Mouse (Mus musculus) erythroblast, embryonic 14.5 days (primary cell): ENCODE data around the gene Slc1a3. TPM values are rescaled to one million over a fixed set of nuclear protein-coding genes. Genes with fewer than 3 reads are reported as not detected.

ENCODE experiments used
- H3K27me3 ChIP-seq: 2 replicates; pipeline ENCODE4 v1.6.1; 2012; ENCODE audit warnings: inconsistent platforms; ENCODE audit not compliant: control insufficient read depth
- H3K36me3 ChIP-seq: 2 replicates; pipeline ENCODE4 v1.6.1; 2012; ENCODE audit warnings: mild to moderate bottlenecking, inconsistent platforms; ENCODE audit not compliant: control insufficient read depth
- H3K4me1 ChIP-seq: 2 replicates; pipeline ENCODE4 v1.6.1; 2012; ENCODE audit warnings: inconsistent platforms; ENCODE audit not compliant: control insufficient read depth
- H3K4me3 ChIP-seq: replicated peaks from 2 replicates; pipeline ENCODE3; 2012; ENCODE audit warnings: moderate library complexity, mild to moderate bottlenecking, inconsistent platforms
- H3K9me3 ChIP-seq: 2 replicates; pipeline ENCODE4 v1.6.1; 2012; ENCODE audit warnings: low read length, inconsistent platforms, mixed read lengths; ENCODE audit not compliant: control insufficient read depth
- GATA1 ChIP-seq: IDR thresholded peaks from 2 replicates; pipeline ENCODE4 v1.6.1; 2012; ENCODE audit warnings: low read length, inconsistent platforms, mixed read lengths
- TAL1 ChIP-seq: IDR thresholded peaks from 3 replicates; pipeline ENCODE4 v1.6.1; 2012; ENCODE audit warnings: low read length, inconsistent platforms, mixed read lengths
- polyA plus RNA-seq: library from polyadenylated mRNA; stranded (reverse); fragments of >175 nt; gene quantifications from 2 replicates; pipeline ENCODE4 v1.2.3, GENCODE M21; 2012

Slc1a3 gene
- polyA plus RNA-seq, 1 experiment, result not detected

GRCm38 (mm10) chr15:8614701-8615100 is 95.9 kb downstream of the Slc1a3 start:
- Histone ChIP-seq H3K4me1 (no peaks in the 10 kb centered on the region), H3K27me3 (no peaks in the 10 kb centered on the region), H3K4me3 (no peak overlapping the region), H3K9me3 (no peaks in the 10 kb centered on the region), H3K36me3 (no peaks in the 10 kb centered on the region)
- TF ChIP-seq GATA1, result no peak
- TF ChIP-seq TAL1, result no peak

DNA sequence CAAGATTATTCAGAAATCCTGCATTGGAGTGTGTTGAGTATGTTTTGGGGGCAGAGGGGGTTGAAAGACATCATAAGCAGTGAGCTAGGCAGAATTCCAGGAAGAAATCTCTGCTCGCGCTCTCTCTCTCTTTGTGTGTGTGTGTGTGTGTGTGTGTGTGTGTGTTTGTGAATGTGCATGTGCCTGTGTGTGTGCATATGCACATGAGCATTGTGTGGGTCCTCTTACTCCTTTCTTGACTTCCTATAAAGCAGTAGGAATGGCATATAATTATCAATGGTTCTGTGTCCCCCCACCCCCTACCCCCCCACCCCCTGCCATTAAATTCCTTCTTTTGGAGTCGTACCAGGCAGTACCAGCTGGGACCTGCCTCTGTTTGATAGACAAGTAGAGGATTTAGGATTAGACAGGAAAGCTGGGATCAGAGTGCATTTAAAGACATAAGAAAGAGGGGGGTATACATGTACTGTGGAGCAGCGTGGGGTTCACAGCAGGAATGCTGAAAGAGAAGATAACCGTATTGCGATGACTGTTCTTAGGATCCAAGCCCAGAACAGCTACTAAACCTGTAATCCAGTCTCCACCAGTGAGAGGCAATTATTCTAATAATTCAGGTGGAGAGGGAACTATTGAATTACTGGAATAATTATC is 104.9 kb downstream of the Slc1a3 start:
- TF ChIP-seq GATA1, result no peak
- TF ChIP-seq TAL1, result no peak
- Histone ChIP-seq H3K36me3 (no peaks in the 10 kb centered on the region), H3K27me3 (no peaks in the 10 kb centered on the region), H3K9me3 (no peaks in the 10 kb centered on the region), H3K4me1 (no peaks in the 10 kb centered on the region), H3K4me3 (no peak overlapping the region)

DNA sequence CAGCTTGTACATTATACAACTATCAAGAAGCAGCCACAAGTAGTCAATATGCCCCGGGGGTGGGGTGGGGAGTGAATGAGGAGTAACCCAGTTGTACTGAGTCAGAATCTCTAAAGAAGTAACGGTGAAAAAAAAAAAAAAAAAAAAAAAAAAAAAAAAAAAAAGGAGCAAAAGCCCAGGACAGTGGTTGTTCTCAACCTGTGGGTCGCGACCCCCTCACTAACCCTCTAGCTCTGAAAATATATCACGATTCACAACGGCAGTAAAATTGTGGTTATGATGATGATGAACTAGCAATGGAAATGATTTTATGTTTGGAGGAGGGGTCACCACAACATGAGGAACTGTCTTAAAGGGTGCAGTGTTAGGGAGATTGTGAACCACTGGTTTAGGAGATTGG is 108.2 kb downstream of the Slc1a3 start:
- no peaks in the 10 kb centered on the region for H3K9me3 ChIP-seq
- peak; percentile 24; the same call in 1 of the 3 replicates for TF ChIP-seq TAL1
- no peak for TF ChIP-seq GATA1

GRCm38 (mm10) chr15:8601312-8602146 is 109.0 kb downstream of the Slc1a3 start:
- TF ChIP-seq GATA1 (no peak), TAL1 (no peak)
- no peaks in the 10 kb centered on the region for H3K4me1 ChIP-seq
- H3K36me3 ChIP-seq, result no peaks in the 10 kb centered on the region

More for the DNA sequence above, 108.2 kb downstream of the Slc1a3 start:
- no peaks in the 10 kb centered on the region for H3K36me3 ChIP-seq
- no peaks in the 10 kb centered on the region for H3K4me1 ChIP-seq
- H3K4me3 ChIP-seq, result no peak overlapping the region
- no peaks in the 10 kb centered on the region for H3K27me3 ChIP-seq

DNA sequence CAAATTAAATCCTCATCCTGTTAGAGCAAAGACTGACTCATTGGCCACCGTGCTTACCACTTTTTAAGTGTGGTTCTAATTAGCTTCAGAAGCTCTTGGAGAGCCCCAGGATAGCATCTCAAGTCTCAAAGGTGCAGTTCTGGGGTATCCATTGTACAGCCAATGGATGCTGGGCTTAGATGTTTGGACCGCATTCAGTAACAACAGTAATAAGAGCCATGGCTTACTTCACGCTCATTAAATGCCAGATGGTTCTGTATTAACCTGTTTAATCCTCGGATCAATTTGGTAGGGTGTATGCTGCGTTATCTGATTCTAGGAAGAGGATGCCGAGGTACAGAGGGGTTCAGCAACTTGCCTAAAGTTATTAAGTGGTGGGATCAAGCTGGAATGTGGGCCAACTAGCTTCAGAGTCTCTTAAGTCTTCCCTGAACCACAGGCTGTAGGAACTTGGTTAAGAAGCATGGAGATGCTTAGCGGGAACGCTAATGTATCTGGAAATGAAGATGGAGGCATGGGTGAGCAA is 114.1 kb downstream of the Slc1a3 start:
- Histone ChIP-seq H3K4me3 (no peak overlapping the region), H3K4me1 (no peaks in the 10 kb centered on the region), H3K36me3 (no peaks in the 10 kb centered on the region), H3K9me3 (no peaks in the 10 kb centered on the region), H3K27me3 (no peaks in the 10 kb centered on the region)
- TF ChIP-seq GATA1, result no peak
- TF ChIP-seq TAL1, result no peak

More at GRCm38 (mm10) chr15:8601312-8602146, 109.0 kb downstream of the Slc1a3 start:
- Histone ChIP-seq H3K9me3 (no peaks in the 10 kb centered on the region), H3K4me3 (no peak overlapping the region), H3K27me3 (no peaks in the 10 kb centered on the region)

- H3K9me3 ChIP-seq, result no peaks in the 10 kb centered on the region
Observed at GRCm38 (mm10) chr15:8595226-8595625, 115.3 kb downstream of the Slc1a3 start.

GRCm38 (mm10) chr15:8589503-8590116 is 121.0 kb downstream of the Slc1a3 start:
- TF ChIP-seq TAL1 (no peak), GATA1 (no peak)
- H3K4me1 ChIP-seq, result no peaks in the 10 kb centered on the region
- H3K4me3 ChIP-seq, result no peak overlapping the region
- H3K36me3 ChIP-seq, result no peaks in the 10 kb centered on the region
- no peaks in the 10 kb centered on the region for H3K9me3 ChIP-seq
- H3K27me3 ChIP-seq, result no peaks in the 10 kb centered on the region

More at GRCm38 (mm10) chr15:8595226-8595625, 115.3 kb downstream of the Slc1a3 start:
- no peak overlapping the region for H3K4me3 ChIP-seq
- no peaks in the 10 kb centered on the region for H3K27me3 ChIP-seq
- H3K36me3 ChIP-seq, result no peaks in the 10 kb centered on the region
- no peak for TF ChIP-seq TAL1
- TF ChIP-seq GATA1, result no peak
- no peaks in the 10 kb centered on the region for H3K4me1 ChIP-seq

DNA sequence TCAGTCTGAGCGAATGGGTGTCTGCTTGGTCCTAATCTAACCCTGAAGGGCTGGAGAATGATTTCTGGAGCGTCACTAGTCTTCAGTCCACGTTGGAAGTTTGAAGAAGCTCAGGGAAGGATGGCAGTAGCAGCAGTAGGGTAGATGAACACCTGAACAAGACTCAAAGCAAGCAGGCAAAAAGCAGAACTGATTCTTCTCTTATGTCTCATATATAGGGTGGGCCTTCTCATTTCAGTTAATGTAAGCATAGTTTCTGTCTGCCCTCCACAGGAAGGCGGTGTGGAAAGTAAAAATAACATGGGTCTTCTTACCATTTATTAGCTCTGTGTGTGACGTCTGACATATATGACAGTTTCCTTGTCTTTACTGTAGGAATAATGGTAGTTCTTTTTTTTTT is 122.5 kb downstream of the Slc1a3 start:
- H3K27me3 ChIP-seq, result no peaks in the 10 kb centered on the region
- H3K4me3 ChIP-seq, result no peak overlapping the region
- no peaks in the 10 kb centered on the region for H3K9me3 ChIP-seq
- no peaks in the 10 kb centered on the region for H3K36me3 ChIP-seq
- H3K4me1 ChIP-seq, result no peaks in the 10 kb centered on the region
- no peak for TF ChIP-seq GATA1

DNA sequence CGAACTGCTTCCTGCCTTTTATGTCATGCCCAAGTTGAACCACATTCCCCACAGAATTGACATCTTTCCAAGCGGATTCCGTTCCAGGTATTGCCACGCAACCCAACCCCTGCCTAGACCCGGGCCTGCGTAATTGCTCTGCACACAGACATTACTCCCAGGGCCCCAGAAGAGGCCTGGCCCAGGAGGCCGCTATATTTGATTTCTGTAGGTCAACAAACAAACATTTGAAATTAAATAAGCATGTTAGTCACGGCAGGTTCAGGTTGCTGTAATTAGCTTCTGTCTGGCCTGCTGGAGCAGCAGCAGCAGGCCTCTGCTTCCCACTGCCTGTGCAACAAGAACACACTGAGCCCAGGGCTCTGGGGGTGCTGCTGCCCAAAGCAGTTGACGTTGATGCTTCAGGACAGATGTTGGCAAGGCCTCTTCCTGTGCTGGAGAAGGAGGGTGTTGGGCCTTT is 123.7 kb downstream of the Slc1a3 start:
- TF ChIP-seq GATA1 (no peak), TAL1 (no peak)
- no peaks in the 10 kb centered on the region for H3K9me3 ChIP-seq
- no peak overlapping the region for H3K4me3 ChIP-seq
- H3K27me3 ChIP-seq, result no peaks in the 10 kb centered on the region
- no peaks in the 10 kb centered on the region for H3K4me1 ChIP-seq
- H3K36me3 ChIP-seq, result no peaks in the 10 kb centered on the region

Other genes with a start within 250 kb of the Slc1a3 start
- not detected in 2 replicates for gene Gm2310, start 190.8 kb downstream of the Slc1a3 start, polyA plus RNA-seq